Mouse (Mus musculus) thymus, postnatal 4 days (tissue): ENCODE results near the gene Wnt11.

Experiments
- DNase-seq: peaks from one replicate; pipeline ENCODE4 v3.0.0; 2021

The Wnt11 gene

DNA sequence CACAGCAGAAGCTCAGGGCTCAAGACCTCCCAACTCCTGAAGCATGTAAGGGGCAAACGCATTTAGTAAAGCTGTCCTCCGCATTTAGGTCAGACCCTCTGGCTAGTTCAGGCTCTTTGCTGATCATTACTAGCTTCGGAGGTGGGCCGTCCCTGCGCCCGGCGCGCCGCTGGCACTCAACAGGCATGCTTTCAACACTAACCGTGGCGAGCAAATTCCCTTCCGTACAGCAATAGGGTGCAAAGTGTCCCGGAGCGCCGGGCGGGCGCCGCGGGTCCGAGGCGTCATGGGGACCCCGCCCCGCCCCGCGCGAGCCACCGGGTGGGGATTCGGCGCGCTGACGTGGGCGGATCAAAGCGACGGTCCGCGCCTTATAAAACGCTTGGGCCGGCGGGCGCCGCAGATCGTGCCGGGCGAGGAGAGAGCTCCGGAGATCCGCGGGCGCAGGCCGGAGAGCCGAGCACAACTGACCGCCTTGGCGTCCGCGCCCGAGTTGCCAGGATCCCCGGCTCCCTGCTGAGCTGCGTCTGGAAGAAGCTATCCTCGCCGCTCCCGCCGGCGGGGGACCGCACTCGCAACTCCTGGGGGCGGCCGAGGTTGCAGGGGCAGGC lies at the start of gene Wnt11:
TSS of gene Wnt11 (plus strand) at position 402 of the 611 bp plus-strand sequence.
- DNase-seq = peak; percentile 34

- DNase-seq = no peak
These were observed 47.9 kb upstream of the Wnt11 start for GRCm38 (mm10) chr7:98786792-98787612.

DNA sequence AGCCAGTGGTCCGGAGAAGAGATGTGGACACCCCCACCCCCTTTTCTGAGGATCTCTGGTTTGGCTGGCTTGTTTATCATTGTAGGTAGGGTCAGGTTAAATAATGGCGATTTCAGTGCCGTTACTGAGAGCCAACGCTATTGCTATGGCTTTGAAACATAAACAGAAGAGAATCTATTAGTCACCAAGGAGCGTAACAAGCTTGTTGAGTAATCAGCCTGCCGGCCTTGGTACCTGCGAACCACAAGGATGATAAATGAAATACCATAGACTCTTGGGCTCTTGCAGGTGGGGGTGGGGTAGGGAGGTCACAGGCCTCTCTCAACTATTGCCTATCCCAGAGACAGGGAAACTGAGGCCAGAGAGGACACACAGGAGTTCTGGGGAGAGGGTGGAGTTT lies 46.2 kb upstream of the Wnt11 start:
- no peak for DNase-seq

DNA sequence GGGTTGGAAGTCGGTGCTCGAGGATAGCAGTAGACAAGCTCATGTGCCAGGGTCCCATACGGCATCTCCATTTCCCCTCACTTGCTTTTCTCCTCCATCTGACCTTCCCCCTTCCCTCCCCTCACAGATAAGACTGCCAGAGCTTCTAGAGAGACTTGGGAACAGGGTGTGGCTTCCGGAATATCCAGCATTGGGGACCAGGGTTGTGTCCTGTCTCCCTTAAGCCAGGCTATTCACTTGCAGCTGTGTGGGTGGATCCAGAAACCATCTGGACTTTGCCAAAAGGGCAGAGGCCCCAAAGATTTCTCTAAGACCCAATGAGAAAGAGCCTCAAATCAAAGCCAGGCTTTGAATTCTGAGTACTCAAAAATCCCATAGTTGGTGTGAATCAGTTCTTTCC lies 45.8 kb upstream of the Wnt11 start:
- no peak for DNase-seq

DNA sequence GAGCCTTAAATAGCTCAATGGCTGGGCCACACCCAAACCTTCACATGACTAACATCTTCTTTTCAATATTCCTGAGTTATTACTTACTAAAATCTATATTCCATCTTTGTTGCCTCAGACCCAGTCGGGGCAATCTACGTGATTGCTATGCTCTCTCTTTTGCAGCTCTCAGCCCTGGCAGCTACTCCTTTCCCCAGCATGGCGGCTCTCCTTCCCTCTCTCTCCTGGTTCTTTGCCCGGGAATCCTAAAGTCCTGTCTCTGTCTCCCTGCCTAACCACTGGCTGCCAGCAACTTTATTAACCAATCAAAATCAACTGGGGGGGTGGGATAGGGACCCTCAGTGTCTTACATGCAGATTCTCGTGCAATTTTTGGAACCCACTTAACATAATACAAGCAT lies 43.0 kb upstream of the Wnt11 start:
- no peak for DNase-seq

DNA sequence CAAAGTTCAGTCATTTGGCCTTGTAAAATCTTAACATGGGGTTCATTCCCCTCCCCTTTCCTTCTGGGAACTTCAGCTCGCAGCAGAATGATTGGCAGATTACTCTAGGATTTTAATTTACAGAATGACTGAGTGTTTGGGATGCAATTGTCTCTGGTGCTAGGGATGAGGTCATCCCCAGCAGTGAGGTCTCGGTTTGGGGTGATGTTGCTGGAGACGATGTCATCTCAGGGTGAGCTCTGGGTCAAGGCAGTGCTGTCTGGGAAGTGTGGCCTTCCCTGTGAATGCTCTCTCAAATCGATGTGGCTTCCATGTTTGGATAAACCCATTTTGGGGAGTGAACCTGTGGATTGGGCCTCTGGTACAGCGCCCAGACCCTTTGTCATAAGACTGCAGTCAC lies 41.1 kb upstream of the Wnt11 start:
- no peak for DNase-seq

GRCm38 (mm10) chr7:98794444-98794843 lies 40.5 kb upstream of the Wnt11 start:
- no peak for DNase-seq

- no peak for DNase-seq
These were observed 39.3 kb upstream of the Wnt11 start for GRCm38 (mm10) chr7:98795637-98796036.

DNA sequence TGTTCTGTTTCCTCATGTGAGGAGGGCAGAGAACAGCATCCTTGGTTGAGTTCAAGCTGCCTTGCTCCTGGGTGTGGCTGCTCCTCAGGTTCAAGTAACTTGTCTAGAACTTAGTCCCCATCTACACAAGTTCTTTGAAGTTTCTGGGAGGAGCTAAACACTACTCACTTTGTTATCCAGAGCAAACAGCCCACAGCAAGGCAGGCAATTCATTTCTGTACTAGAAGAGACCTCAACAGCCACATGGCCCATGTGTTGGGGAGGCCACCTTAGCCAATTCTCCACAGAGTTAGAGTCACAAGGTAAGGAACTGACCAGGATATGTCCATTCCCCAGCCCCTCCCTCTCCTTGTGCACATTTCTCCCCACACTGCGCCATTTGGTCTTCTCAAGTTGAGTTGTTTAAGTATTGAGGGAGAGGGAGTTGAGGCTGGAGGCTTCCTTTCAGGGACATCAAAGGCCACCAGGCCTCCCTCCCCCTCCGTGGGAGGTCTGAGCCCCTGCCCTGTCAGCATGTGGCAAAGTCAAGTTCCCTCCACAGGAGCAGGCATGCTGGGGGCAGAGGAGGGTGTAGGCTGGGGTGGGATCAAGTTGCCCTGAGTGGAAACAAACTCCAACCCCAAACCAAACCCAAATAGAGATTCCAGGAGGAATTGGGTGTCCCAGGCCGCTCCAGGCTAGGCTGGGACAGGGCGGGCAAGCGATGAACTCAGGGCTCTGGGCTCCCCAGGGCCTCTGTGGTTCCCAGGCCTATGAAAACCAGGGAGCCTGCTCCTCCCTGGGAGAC lies 37.4 kb upstream of the Wnt11 start:
- DNase-seq = no peak

DNA sequence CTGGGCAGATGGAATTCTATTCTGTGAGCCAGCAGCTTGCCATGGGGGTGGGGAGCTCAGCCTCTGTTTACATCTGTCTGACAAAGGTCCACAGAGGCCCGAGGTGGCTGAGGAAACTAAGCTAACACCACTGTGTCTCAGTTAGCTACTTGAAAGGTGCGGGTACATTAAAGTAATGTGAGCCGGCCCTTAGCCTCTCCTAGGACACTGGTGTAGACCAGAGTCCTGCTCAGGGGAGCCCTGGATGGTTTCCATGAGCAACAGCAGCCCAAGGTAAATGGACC lies 36.8 kb upstream of the Wnt11 start:
- no peak for DNase-seq

DNA sequence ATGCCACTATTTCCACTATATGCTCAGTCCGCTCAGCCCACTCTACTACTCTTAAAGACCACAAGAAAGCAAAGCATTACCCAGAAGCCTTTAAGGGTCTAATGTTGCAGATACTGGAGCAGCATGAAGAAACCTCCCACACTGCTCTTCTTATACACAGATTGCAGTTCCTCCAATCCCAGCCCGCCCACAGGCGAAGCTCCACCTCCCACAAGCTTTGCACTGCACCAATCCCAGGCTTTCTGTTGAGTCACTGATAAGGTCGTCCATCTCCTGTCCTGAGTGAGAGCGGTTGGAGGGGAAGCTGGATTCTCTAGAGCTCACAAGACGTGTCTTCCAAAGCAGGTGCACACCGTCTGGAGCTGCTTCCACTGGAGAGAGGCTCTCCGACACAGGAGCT lies 34.5 kb upstream of the Wnt11 start:
- no peak for DNase-seq

DNA sequence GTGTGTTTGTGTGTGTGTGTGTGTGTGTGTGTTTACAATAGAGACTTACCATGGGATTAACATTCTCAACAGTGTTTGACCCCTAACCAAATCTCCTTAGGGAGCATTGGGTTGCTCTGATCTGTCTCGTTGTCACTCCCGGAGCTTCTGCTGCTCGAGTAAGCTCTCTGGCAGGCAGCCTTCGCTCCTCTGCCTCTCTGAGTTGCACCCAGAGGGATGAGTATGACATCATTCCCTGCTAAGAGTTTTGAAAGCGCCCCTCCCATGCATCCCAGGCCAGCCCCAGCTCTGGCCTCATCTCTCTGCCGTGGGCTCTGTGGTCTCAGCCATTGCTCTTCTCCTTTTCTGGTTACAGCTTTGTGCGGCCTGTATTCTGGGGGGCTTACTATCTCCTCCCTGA lies 33.8 kb upstream of the Wnt11 start:
- no peak for DNase-seq

DNA sequence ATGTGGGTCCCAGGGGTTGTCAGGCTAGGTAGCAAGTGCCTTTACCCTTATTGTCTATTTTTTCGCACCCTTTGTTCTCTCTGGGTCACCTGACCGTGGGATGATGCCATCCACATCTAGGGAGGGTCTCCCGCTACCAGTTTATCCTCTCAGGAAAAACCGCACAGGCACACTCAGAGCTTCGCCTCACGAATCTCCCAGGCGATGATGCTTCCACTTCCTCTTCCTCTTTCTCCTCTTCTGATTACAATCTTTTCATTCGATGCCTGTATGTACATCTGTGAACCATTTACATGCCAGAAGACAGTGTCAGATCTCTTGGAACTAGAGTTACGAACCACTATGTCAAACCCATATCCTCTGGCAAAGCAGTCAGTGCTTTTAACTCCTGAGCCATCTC lies 31.7 kb upstream of the Wnt11 start:
- no peak for DNase-seq

GRCm38 (mm10) chr7:98804841-98805772 lies 29.8 kb upstream of the Wnt11 start:
- no peak for DNase-seq

DNA sequence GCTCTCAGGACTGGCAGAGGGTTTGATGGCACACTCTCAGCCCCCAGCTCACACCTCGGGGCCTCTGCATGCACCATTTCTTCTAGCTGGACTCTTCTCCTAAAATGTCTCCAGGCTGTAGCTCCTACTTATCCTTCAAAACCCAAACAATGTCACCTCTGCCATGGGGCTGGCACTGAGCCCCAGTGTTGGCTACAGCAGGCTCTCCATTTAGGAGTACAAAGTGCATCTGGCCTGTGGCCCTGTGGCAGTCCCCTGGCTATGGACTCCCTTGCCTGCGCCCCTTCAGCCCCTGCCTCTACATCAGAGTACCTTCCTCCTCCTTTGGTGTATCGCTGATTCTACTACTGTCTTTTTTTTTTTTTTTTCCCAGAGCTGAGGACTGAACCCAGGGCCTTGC lies 28.0 kb upstream of the Wnt11 start:
- DNase-seq = no peak

GRCm38 (mm10) chr7:98809372-98809771 lies 25.5 kb upstream of the Wnt11 start:
- peak; percentile 14 for DNase-seq

DNA sequence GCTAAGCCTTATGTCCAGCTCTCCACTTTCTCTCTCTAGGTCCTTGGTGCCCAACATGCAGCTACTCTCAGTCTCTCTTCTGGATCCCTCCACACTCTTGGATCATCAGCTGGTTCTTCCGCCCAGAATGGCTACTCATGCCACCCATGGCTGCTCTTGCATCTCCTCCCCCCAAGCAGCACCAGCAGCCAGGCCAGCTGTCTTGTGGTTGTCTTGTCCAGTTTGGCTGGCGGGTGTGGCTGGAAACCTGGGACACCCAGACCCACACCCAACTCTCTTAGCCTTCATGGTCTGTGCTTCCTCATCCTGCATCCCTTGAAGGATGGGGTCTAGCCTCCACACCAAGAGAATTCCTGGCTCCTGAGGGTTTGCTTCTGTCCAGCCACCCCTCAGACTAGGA lies 24.3 kb upstream of the Wnt11 start:
- no peak for DNase-seq

- no peak for DNase-seq
These were observed 14.4 kb upstream of the Wnt11 start for GRCm38 (mm10) chr7:98820501-98820900.

- no peak for DNase-seq
These were observed 12.0 kb upstream of the Wnt11 start for GRCm38 (mm10) chr7:98822881-98823280.

DNA sequence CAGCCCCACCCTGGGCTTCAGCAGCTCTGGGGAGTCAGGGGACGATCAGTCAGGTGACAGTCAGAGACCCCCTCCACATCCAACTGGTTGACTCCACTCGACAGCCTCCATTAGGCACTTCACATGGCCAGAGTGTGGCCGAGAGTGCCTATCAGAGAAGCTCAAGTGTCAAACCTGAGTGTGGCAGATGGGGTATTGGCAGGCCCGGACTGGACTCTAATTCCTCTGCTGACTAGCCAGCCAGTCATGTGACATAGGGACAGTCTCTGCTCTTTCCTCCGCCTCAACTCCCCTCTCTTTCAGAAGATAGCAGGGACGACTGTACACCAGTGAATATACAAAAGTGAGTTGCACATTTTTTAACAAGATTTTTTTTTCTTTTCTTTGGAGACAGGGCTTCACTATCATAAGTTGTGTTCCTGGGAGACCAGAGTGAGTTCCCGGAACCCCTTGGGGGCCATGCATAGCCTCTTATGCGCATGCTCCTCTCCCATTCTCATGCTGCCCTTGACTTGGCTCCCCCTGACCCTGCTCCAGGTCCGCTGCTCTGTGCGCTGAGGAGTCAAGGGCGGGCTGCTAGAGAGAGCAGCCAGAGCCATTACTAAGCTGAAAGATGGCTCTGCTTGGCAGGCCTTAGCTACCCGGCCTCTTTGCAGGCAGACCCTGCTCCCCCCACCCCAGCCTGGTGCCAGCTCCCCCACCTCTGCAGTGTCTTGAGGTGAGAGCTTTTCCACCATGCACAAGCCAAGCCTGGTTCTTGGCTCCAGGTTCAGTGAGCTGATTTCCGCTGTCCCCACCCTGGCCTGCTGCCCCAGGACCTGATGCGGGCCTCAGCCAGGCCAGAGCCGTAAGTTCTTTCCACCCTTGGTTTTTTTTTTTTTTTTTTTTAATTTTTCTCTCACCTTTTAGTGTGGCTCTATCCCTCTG lies 10.8 kb upstream of the Wnt11 start:
- DNase-seq = no peak

- no peak for DNase-seq
These were observed 6.9 kb upstream of the Wnt11 start for GRCm38 (mm10) chr7:98828052-98828451.

DNA sequence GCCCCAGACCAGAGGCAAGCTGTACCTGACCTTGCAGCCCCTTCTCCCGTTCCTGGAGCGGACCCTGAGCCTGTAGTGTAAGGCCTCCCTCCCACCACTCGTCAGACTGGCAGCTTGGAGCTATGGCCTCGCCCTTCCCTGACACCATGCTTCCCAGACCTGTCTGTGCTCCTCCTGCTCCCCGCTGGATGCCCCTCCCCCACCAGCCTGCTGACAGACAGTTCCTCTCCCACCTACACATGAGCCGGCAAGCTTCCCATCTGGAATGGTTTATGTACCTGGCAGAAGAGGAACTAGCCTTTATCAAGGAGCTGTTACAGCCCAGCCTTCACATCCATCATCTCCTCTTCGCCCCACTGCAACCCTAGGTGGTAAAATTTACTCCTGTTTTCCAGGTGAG lies 6.0 kb upstream of the Wnt11 start:
- no peak for DNase-seq
